Mouse (Mus musculus): ENCODE results near the gene Plet1.

Gene Plet1

DNA sequence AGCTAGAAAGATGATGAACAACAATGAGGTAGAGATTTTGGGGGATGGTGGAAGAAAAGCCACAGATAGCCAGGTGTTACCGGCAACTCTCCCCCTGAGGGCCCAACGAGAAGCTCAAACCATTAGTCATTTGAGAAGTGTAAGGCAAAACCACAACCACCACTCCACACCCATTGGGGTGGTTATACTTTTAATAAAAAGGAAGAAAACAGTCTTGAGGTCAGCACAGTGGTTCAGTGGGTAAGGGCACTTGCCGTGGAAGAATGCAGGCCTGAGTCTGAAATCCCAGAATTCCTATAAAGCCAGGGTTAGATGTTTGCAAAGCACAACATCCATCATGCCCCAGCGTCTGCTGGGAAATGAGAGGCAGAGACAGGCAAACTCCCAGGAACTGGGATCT, 43.0 kb downstream of the Plet1 start:
- no peak for DNase-seq

DNA sequence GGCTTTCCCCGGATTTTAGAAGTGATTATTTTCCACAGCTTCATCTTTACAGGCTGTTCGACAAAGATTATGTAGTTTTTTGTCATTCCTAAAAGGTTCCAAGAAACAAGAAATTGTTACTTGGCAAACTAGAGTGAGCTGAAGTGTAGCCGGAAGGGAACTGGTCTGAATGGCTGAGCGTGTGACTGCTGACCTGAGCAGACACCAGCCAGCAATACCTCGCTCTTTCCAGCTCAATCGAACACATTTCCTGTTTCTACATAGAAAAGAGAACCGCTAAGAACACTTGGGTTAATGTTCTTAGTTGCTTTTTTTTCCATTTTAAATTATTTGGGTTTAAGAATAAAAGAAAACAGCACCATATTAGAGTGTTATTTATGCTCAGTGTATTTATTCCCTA, 45.8 kb downstream of the Plet1 start:
- DNase-seq = no peak

DNA sequence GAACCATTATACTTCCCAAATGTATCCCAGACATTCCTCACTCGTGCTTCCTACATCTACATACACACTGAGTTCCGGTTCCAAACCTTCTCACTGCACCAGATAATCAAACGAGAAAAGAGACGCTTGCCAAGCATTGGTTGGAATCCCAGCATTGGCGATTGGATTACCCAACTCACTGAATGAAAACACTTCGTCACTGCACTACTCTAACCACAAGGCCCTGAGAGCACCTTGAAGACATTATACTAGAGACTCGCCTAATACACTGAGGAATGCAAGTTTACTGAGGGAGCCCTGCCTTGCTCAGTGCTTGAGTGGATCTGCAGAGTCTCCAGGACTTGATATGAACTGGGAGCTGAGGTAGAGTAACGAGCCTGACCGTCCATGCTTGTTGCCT, 48.1 kb downstream of the Plet1 start:
- DNase-seq = no peak

DNA sequence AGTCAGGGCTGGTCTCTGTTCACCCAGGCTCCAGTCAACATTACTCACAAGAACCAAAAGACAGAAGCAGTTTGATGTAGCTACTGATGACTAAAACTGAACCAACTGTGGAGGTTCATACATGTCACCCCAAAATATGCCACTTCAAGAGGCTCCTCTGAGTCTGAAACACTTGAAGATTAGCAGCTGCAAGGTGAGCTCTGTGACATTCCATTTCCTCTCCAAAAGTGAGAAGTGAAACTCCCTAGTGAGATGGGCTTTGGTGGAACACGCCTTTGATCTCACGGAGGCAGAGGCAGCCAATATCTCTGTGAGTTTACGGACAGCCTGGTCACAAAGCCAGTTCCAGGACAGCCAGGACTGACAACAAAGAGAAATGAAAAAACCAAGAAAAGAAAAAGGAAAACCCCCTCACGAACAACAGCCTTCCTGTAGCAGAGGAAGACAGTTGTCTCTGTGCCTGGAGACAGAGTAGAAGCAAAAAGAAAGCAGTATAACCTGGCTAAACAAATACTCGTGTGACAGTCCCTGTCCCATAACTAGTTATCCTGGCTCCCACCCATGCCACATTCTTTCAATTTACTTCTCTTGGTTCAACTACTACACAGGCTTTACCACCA, 53.6 kb downstream of the Plet1 start:
- DNase-seq = peak; percentile 42

DNA sequence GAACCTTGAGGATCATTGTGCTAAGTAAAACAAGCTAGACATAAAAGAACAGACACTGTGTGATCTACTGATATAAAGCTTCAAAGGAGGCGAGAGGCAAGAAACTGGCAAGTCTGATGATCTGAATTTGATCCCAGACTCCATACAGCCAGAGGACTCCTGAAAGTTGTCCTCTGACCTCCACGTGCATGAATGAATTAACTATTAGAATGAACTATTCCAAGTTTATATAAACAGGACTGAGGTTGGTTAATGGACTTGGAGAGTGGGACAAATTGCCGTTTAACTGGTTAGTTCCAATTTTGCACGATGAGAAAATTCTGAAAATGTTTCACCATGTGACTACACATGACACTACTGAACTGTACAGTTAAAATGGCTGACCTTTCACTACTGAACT, 54.6 kb downstream of the Plet1 start:
- no peak for DNase-seq

DNA sequence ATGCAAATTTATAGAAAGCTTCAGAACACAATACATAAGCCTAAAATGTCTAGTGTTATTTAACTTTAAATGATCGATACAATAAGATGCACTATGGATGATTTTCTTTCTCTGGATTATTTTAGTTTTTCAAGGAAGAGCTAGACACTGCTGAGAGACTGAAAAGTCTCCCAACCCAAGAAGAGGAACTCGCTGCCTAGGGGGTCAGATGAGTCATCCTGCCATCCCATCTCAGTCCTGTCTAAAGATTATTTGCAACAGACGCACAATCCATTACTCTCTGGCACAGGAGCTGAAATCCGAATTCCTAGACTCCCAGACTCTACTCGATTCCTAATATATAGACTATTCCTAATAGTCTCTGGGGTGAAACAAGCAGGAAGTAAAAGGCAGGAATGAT, 57.9 kb downstream of the Plet1 start:
- no peak for DNase-seq

DNA sequence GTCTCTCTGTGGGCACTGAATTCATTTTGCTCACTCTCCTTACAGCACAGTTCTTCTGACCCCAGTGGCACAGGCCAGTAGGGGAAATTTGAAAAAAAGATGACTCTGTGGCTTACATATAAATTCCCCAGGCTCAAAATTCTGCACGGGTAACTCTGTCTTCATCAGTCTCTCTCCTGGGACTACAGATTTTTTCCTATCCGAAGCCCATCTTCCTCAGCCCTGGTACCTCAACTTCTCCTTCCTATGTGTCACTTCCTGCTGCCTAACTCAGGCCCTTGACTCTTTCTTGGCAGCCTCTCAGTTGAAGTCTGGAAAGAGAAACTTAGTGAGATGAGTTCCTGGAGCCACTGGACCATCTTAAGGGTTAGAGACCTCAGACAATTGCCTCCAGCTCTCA, 59.2 kb downstream of the Plet1 start:
- no peak for DNase-seq

DNA sequence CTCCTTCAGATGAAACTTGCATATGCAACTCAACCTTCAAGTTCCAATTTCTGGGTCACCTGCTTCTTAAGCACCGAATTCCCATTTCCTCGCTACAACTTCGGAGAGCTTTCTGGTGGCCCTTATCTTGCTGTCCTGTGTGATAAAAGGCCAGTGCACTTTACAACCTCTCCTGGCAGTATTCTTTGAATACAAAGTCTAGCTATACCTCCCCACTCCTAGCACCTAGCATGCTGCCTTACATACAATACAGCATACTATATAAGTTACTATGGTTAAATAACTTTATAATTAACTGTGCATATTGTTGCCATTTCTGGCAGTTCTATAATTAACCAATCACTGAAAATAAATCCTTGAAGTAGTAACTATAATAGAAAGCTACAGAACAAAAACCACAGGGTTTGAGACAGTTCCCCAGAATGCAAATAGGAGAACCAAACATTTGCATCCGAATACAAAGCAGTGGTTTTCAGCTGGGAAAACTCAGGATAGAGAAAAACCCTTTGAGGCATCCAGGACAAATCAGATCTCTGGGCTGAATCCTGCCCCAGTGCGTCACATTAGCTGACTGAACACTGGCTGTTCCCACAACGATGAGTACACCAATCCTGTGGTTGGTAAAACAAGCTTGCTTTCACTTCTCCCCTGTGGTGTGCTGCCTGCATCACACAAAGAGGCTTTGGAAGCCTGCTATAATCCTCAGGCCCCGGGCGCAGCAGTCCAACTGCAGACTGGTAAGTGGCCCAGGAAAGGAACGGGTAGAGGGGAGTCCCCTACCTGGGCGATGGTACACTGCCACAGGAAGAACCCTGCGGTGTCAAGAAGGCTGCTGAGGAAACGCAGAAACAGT, 60.1 kb downstream of the Plet1 start, which contains the start of gene Il18:
Gene Il18 (plus strand): TSS at position 587 of the 853 bp plus-strand sequence.
- peak; percentile 50 for DNase-seq

DNA sequence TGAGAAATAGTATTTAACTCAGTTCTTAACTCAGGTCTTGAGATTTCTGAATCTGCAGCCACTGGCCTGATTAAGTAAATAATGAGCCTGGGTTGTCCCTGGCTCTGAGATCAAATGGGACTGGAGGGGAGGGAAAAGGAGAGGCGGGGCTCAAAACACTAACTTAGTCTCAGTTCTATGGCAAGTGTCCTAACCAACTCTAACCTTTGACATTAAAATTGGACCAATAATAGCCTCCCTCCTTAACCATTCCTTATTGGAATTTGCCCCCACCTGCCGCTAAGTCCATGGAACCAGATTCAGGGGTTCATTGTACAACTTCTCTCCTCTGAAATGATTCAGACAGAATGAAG, 60.7 kb downstream of the Plet1 start, which contains the start of gene Bco2:
Gene Bco2 (minus strand): TSS at position 88 of the 353 bp plus-strand sequence.
- no peak for DNase-seq
